Mouse (Mus musculus) erythroid progenitor cell, adult 5-6 weeks (primary cell): ENCODE data around the gene Fam32a. TPM values are rescaled to one million over a fixed set of nuclear protein-coding genes. Genes with fewer than 3 reads are reported as not detected.

Experiments
- ATAC-seq: replicated peaks from 2 replicates; pipeline ENCODE4 v1.8.0; 2016; ENCODE audit warnings: moderate number of reproducible peaks, mild to moderate bottlenecking, moderate TSS enrichment, inconsistent platforms; ENCODE audit not compliant: poor library complexity, low FRiP score, severe bottlenecking
- total RNA-seq, 2 experiments: library from RNA; stranded (forward) in 1 of 2; stranded (reverse) in 1 of 2; fragments of 150-400 nt in 1 of 2; fragments of 186-747, 209-891 nt in 1 of 2; gene quantifications; 2 replicates each; pipeline versions ENCODE4 v1.2.3 to v1.2.4; 2015 to 2017; ENCODE audit warnings: low replicate concordance in 2 of 2

The Fam32a gene
- total RNA-seq, 2 experiments from 2014 or later = 20.1 to 25.3 TPM

DNA sequence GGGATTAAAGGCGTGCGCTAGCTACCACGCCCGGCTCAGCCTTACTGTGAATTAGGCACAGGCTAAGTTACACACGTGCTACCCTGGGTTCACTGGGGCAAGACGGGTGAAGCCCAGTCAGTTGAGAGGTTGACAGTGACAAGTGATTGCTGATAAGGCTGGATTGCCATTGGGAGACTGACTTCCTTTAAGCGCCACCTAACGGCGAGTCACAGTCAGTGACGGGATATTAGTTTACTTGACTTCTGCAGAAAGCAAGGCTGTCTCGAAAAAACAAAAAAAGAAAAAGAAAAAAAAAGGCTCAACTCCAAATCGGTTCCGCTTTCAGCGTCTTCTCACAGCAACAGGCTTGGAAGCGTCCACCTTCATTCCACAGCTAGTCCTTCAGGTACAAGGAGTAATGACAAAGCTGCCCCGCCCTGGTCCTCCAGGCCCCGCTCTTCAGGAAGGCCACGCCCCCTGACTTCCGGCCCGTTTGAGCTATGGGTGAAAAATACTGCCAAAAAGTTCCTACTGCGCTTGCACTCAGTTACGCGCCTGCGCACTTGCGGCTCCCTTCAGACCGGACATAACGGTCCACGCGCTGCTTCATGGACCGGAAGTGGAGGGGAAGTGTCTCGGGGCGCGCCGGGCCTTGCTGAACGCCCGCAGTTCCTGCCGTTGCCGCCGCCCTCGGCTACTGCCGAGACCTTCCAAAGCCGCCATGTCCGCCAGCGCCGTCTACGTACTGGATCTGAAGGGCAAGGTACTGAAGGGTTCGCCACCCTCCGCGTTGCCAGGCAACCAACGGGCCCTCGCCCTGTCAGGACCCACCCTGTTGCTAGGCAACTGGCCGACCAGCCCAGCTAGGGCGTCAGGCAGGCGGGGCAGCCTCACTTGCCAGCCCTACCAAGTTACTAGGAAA, 20.2 kb downstream of the Fam32a start, which contains the start of gene Ap1m1:
Gene Ap1m1, plus strand, starts transcription at position 520 of the 904 bp plus-strand sequence.
- ATAC-seq = peak; percentile 89

DNA sequence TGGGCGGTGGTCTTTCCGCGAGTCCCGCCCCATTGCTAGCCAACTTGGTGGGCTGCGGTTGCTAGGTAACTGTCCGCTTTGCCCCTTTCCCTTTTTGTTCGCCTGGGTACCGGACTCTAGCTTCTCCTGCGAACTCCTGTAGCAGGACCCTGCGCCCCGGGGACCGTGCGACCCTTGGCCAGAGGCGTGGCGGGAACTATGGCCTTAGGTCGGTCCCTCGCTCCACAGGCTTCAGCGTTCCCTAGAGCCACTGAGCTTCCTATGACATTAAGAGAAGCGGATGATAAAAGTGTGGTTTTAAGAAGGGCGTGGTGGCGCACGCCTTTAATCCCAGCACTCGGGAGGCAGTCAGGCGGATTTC, 20.9 kb downstream of the Fam32a start:
- peak; percentile 37 for ATAC-seq

DNA sequence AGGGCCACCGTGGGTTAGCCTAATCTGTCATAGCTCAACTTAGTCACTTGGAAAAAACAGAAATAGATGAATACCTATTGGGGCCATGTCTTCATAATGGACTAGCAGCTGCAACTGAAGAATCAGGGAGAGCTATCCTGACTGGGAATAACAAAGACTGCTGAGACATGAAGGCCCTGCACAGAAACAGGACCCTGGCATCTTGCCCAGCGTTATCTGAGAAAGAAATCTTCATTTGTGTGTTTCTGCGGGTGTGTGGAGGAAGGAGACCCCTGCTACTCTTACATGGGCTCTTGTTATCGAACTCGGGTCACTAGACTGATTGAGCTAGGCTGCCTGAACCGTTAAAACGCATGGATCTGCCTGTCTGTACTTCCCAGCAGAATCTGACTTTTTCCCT, 21.4 kb downstream of the Fam32a start:
- ATAC-seq = no peak

DNA sequence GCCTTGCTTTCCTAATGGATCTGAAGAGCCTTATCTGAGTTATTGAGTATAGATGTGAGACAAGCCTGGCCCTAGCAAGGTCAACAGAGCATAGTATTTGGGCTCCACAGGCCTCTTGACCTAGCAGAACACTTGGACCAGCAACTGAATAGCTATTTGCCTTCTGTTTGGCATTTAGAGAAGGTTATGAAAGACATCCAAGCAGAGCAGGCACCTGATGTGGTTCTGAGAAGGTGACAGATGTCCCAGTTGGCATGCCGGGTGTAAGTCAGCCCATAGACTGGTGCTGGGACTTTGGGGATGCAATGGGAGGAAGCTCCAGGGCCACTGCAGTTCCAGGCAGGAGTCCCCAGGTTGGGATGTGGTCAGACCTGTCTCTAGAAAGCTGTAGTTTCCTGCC, 22.7 kb downstream of the Fam32a start:
- no peak for ATAC-seq

DNA sequence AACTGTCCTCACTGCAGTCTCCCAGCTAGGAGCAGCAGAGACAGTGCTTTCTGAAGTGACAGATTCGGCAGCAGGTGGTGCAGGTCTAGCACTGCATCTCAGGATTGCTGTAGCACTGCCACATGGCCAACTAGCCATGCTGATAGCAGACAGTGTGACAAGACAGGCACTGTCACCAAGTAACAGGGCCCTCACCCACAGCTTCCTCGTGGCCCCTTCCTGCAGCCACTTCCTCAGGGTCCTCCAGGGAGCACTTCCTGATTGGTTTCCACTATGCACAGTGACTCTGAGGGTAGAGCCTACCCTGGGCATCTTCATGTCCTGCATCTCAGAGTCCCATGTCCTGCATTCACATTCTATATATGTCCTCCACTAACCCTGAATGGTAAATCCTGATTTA, 25.1 kb downstream of the Fam32a start:
- no peak for ATAC-seq

DNA sequence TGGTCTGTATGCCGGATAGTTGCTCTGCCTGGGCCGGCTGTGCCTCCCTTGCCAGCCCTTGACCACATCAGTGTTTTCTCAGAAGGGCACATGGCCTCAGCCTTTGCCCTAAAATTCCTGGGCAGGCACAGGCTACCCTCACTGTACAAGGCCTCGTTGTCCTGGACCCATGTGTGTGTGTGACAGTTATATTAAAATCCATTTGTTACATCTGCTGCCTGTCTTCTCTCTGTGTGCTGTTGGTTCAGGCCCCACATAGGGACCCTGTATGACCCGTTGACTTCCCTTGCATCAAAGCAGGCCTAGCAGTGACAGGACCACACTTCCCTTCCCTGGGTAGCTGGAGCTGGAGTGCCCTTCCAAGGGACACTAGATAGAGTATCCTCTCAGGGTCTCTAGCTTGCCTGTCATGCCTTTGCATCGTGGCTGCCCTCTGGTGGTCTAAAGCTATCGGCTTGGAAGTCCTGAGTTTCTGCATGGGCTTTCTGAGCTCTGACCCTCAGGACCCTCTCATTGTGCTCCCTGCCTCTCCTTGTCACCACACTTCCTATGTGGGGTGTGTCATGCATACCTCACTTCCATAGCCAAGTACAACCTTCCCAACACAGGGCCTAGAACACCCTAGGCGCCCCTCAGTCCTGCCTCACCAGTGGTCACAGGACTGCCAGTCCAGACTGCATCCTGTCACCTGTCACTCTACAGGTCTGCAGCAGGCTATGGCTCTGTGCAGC, 37.8 kb downstream of the Fam32a start:
- no peak for ATAC-seq

DNA sequence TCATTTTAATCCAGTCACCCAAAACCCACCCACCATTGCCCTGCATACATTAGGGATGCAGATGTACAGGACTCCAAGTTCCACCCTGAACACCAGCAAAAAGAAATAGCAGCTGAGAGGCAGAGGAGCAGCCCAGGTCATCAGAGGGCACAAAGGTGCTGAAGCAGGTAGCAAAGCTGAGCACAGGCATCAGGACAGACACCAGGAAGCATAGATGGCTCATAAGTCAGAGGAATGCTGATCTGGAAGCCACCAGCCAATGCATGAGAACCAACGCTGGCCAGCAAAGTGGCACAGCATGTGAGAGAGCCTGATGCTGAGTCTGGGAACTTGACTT, 38.3 kb downstream of the Fam32a start:
- no peak for ATAC-seq

DNA sequence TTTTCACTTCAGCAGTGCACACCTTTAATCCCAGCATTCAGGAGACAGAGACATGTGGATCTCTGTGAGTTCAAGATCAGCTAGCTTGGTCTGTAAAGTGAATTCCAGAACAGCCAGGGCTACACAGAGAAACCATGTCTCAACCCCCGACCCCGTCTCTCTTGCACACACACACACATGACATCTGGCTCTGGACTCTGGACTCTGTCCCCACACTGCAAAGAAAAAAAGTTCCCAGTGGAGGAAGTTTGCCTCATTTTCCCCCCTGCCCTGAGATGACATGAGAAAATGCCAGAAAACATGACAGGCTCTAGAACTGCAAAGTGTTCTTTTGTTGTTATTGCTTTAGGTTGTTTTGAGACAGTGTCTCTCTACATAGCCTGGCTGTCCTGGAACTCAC, 40.3 kb downstream of the Fam32a start:
- no peak for ATAC-seq

DNA sequence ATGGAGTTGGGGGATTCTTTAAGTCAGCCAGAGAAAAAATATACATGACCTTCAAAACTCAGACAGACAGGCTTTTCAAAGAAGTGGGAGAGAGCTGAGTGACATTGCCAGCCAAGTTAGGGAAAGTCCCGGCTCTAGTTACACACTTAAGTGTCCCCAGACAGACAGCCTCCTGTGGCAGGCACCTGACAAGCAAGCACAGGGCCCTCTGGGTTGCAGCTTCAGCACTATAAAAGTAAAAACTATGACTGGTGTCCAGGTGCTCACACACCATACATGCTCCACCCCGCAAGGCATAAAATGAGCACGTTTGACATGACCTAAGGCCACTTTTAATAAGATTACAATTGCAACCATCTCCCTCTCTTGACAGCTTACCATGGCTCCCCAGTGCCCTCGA, 41.1 kb downstream of the Fam32a start:
- no peak for ATAC-seq

DNA sequence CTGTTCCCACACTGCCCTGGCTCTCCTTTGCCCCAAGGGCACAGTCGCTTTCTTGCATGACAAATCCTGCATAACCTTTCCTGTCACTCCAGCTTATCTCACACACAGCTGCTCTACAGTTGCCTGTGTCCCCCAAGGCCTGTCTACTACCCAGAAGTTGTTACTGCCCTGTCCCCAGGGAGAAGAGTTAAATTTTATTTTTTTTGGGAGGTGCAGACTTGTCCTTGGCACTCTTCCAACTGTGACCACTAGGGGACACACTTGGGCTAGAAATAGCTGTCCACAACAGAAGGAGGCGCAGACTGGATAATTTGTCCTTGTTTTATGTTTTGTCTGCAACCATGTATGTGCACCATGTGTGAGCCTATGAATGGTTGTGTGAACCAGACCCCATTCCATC, 41.5 kb downstream of the Fam32a start:
- no peak for ATAC-seq

DNA sequence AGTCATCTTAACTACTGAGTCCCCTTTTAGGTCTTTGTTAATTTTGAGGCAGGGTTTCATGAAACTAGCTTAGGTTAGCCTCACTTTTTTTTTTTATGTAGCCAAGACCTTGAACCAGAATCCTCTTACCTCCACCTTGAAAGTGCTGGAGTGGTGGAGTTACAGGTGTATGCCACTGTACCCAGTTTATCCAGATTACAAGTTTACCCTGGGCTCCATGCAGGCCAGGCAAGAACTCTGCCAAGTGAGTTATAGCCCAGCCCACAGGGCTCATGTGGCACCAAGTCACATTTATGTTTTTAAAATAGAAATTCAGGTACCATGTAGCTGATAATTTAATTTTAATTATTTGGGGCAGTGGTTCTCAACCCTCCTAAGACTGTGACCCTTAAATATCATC, 41.9 kb downstream of the Fam32a start:
- no peak for ATAC-seq

DNA sequence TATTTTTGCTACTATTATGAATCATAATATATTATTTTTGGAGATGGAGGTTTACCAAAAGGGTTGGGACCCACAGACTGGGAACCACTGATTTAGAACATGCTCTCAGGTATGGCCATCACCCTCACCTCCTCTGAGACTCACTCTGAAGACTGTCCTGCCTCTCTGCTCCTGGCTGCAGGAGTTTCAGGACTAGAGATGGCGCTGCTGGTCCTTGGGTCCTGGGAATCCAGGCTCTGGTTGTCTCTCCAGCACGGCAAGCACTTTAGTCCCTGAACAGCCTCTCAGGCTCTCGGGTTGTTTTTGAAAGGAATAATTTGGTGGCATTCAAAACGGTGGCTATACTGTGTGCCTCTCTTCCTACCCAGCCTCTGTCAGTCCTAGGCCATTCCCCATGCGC, 42.3 kb downstream of the Fam32a start:
- ATAC-seq = no peak

DNA sequence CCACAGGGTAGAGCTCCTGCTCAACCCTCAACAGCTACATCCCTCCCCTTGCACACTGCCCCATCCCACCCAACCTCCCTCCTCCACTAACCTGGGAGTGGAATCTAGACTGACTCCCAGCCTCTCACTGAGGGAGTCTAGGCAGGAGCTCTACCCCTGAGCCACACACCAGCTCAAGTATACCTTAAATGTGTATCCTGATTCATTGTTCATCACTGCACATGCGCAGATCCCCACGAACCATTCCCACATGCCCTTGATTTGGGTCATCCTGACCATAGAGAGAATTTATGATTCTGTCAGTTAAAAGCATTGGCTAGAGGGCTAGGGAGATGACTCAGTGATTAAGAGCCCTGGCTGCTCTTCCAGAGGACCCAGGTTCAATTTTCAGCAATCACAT, 43.2 kb downstream of the Fam32a start:
- ATAC-seq = no peak

DNA sequence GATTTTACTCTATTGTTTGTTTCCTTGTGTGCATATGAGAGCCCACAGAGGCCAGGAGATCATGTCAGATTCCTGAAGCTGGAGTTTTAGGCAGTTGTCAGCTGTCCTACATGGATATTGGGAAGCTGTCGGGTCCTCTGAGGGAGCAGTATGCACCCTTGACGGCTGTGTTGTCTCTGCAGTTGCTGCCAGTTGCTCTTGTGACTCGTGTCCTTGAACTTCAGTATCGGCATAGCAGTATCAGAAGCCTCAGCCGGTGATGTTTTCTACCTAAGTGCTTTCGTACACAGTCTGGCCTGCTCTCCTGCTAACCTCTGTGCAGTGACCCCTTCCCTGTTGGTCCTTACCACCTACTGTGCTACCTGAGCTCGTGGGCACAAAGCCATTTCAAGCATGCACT, 43.9 kb downstream of the Fam32a start:
- ATAC-seq = no peak

DNA sequence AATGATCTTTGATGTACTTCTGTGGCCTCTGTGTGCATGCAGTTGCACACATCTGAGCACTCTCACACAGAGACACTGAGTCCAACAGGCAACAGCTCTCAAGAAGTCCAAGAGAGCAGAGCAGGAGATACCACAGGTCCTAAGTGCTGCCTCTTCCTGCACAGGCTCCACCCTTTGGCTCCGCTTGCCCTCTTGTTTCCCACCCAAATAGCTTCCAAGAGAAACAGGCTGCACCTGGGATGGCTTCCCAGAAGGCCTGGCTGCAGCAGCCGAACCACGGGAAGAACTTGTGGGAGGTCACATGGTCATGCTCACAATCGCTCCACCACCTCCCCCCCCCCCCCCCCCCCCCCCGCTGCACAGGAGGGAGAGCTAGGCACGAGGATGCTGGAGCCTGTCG, 45.8 kb downstream of the Fam32a start:
- ATAC-seq = no peak

DNA sequence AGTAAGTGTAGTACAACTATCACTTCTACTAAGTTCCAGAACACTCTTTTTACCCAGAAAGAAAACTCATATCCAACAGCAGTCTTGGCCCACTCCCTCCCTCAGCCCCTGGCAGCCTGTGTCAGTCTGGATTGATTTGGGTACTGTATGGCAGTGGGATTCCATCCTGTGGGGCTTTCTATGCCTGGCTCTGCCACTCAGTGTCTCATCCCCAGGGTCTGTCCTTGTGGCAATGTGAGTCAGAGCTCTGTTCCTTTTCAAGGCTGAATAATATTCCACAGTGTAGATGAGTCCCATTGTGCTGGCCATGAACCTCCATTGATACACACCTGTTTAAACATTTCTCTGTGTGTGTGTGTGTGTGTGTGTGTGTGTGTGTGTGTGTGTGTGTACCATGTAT, 47.1 kb downstream of the Fam32a start:
- no peak for ATAC-seq

DNA sequence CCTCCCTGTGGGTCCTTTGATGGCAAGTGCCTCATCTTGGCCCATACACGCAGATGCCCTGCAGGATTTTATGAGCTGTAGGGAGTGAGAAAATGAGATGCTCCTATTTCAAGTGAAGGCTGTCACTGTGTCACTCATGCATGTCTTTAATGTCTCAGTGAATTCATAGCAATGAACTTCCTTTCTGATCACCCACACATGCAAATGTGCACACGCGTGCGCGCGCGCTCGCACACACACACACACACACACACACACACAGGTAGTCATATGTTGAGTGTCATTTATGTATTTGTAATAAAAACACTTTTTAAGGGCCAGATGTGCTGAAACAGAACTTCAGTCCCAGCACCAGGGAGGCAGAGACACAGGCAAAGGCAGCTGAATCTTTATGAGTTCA, 47.6 kb downstream of the Fam32a start:
- ATAC-seq = no peak

DNA sequence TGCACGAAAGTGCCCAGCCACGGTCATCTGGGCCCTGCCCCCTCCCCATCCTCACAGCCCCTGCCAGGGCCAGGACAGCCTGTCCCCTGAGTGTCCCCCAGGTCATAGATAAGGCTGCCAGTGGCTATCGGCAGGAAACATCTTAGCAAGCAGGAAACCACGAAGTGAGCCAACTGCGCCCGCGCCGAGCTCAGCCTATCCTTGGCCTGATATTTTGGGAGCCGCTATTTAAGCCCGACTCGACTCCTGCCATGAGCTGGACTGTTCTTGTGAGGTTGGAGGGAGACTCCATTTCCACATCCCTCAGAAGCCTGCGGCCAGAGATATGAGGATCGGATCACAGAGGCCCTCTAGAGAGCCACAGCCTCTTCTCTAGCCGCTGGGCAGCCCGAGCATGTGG, 48.8 kb downstream of the Fam32a start:
- ATAC-seq = 0 out of 2 replicates have a peak, but pooled peaks have one; percentile 9

DNA sequence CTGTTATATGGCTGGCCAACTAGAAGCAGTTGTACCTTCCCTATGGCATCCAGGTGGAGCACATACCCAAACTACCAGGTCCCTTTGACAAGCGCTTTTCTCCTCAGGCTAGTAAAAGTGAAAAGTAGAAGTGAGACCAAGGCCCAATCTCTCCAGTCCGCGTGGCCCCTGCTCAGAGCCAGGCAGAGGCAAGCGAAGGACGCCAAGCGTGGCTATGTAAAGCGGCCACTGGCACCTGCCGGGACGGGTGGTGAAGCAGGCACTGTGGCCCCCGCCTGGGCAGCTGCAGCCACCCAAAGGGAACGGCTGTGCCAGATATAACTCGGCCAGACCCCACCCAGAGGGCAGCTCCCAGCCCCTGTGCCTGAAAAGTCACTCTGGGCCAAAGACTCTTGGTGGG, 51.1 kb downstream of the Fam32a start:
- ATAC-seq = no peak

DNA sequence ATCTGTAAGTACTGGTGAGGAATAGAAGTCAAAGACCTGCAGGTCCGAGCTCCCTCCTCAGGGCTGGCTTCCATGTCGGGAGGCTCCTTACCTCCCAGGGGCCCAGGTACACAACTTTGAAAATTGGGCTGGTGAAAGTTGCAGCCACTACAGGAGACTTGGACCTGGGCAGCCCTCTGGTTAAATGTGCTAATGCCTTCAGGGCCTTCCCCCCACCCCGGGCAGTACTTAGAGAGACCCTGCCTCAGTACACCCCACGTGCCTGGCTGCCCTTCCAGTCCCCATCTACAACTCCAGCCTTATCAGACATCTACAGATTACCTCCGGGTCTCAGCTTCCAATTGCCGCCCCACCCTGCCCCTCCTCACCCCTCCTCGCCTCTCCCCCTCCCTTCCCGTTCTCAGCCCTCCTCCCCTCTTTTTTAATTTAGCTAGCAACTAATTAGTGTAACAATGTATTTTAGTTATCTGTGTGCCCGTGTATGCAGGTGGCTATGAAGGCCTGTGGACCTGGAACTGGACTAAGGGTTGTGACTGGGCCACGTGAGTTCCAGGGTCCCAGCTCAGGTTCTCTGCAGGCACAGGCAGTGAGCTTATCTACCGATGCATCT, 51.6 kb downstream of the Fam32a start:
- no peak for ATAC-seq

DNA sequence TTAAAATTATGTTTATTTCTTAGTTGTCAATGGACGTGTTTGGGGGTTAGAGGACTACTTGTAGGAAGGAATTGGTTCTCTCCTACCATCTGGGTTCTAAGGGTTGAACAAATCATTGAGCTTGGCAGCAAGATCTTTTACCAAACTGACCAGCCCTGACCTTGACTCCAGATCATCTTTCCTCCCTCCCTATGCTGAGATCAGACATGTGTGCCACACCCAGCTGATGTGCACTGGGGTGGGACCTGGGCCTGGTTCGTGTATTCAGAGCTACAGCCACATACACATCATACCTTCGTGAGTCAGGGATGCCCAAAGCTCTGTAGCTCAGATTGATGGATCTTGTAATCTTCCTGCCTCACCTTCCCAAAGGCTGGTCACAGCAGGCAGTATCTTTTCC, 52.2 kb downstream of the Fam32a start:
- ATAC-seq = no peak
